Mouse (Mus musculus) forebrain, embryonic 11.5 days (tissue): ENCODE data around the gene Slc9a2. TPM values are rescaled to one million over a fixed set of nuclear protein-coding genes. Genes with fewer than 3 reads are reported as not detected.

Source experiments
- ATAC-seq: fragments of 200-750 bp; cut with Nextera tagmentation; replicated peaks from 2 replicates; pipeline ENCODE4 v1.8.0; 2017; ENCODE audit warnings: moderate TSS enrichment; ENCODE audit not compliant: low FRiP score
- DNase-seq: peaks from one replicate; pipeline ENCODE4 v3.0.0-alpha.2; 2017; ENCODE audit warnings: low spot score
- H3K27ac ChIP-seq: fragments of 300-500 bp; sonication (generic); 2 replicates; pipeline ENCODE4 v1.5.1; 2014; ENCODE audit warnings: low read depth, low read length
- H3K27me3 ChIP-seq: fragments of 300-500 bp; sonication (generic); 2 replicates; pipeline ENCODE4 v1.6.1; 2014; ENCODE audit warnings: mild to moderate bottlenecking, low read length, mixed read lengths; ENCODE audit not compliant: control insufficient read depth, insufficient read depth
- H3K36me3 ChIP-seq: fragments of 300-500 bp; sonication (generic); 2 replicates; pipeline ENCODE4 v1.6.1; 2014; ENCODE audit warnings: mild to moderate bottlenecking, low read length, moderate library complexity, mixed read lengths; ENCODE audit not compliant: control insufficient read depth, insufficient read depth
- H3K4me1 ChIP-seq: fragments of 300-500 bp; sonication (generic); replicated peaks from 2 replicates; pipeline ENCODE4 v1.6.1; 2014; ENCODE audit warnings: low read length, mixed read lengths; ENCODE audit not compliant: control insufficient read depth, insufficient read depth
- H3K4me2 ChIP-seq: fragments of 300-500 bp; sonication (generic); 2 replicates; pipeline ENCODE4 v1.6.1; 2014; ENCODE audit warnings: low read depth, mild to moderate bottlenecking, low read length, moderate library complexity, mixed read lengths; ENCODE audit not compliant: severe bottlenecking
- H3K4me3 ChIP-seq: fragments of 300-500 bp; sonication (generic); 2 replicates; pipeline ENCODE4 v1.5.1; 2014; ENCODE audit warnings: low read depth, low read length
- H3K9ac ChIP-seq: fragments of 300-500 bp; sonication (generic); 2 replicates; pipeline ENCODE4 v1.6.1; 2014; ENCODE audit warnings: low read length
- H3K9me3 ChIP-seq: fragments of 300-500 bp; sonication (generic); 2 replicates; pipeline ENCODE4 v1.6.1; 2016; ENCODE audit warnings: low read length, mixed read lengths; ENCODE audit not compliant: control insufficient read depth
- WGBS: fragments of 180-500 bp; shearing (Covaris S2); extraction: QIAGEN DNeasy Blood & Tissue Kit; methylation state at CpG from one replicate; pipeline ENCODE4 v1.1.7; 2014; 5-methylcytosine and 5-hydroxymethylcytosine counted together
- polyA plus RNA-seq: library from polyadenylated mRNA; unstranded; fragments of >200 nt; fragmentation: Nextera tagmentation; extraction: Ambion mirVana; gene quantifications from 2 replicates; pipeline ENCODE4 v1.2.1, GENCODE M21; 2014

Slc9a2 gene
- polyA plus RNA-seq, 1 experiment from 2014 or later: not detected

- Histone ChIP-seq H3K4me1 (peaks cover 7% of the 10 kb centered on the region), H3K27me3 (peaks cover 37% of the 10 kb centered on the region), H3K4me2 (peak overlapping the region; percentile 97), H3K9ac (peak overlapping the region; percentile 41), H3K4me3 (peak overlapping the region; percentile 54), H3K9me3 (no peaks in the 10 kb centered on the region), H3K27ac (no peak overlapping the region), H3K36me3 (no peaks in the 10 kb centered on the region)
- peak; percentile 59 for DNase-seq
- ATAC-seq: no peak; the same call in 1 of the 2 replicates
- WGBS: 3% methylated on average over 44 of the region's 44 CpGs
Observed at GRCm38 (mm10) chr1:40681699-40682510, 1.5 kb downstream of the Slc9a2 start.

GRCm38 (mm10) chr1:40694296-40694695 is 13.9 kb downstream of the Slc9a2 start:
- Histone ChIP-seq H3K4me3 (no peak overlapping the region), H3K27me3 (no peaks in the 10 kb centered on the region), H3K27ac (no peak overlapping the region), H3K9me3 (no peaks in the 10 kb centered on the region), H3K36me3 (no peaks in the 10 kb centered on the region), H3K4me2 (no peak overlapping the region), H3K4me1 (no peaks in the 10 kb centered on the region), H3K9ac (no peak overlapping the region)
- DNase-seq: no peak
- WGBS: 89% methylated on average over 13 of the region's 13 CpGs
- no peak for ATAC-seq

- WGBS: 89% methylated on average over 3 of the region's 3 CpGs
- ATAC-seq: no peak
- H3K36me3 ChIP-seq: no peaks in the 10 kb centered on the region
- H3K9ac ChIP-seq: no peak overlapping the region
- H3K4me3 ChIP-seq: no peak overlapping the region
- H3K27me3 ChIP-seq: no peaks in the 10 kb centered on the region
- DNase-seq: no peak
- H3K27ac ChIP-seq: no peak overlapping the region
- H3K9me3 ChIP-seq: no peaks in the 10 kb centered on the region
- no peaks in the 10 kb centered on the region for H3K4me1 ChIP-seq
- no peak overlapping the region for H3K4me2 ChIP-seq
Observed at GRCm38 (mm10) chr1:40696436-40696835, 16.1 kb downstream of the Slc9a2 start.

- 88% methylated on average over 4 of the region's 4 CpGs for WGBS
- ATAC-seq: no peak
- Histone ChIP-seq H3K4me2 (no peak overlapping the region), H3K9ac (no peak overlapping the region), H3K27ac (no peak overlapping the region), H3K4me3 (no peak overlapping the region), H3K4me1 (no peaks in the 10 kb centered on the region), H3K27me3 (no peaks in the 10 kb centered on the region), H3K9me3 (no peaks in the 10 kb centered on the region), H3K36me3 (no peaks in the 10 kb centered on the region)
- no peak for DNase-seq
Observed at GRCm38 (mm10) chr1:40705099-40705498, 24.7 kb downstream of the Slc9a2 start.

GRCm38 (mm10) chr1:40714950-40715349 is 34.6 kb downstream of the Slc9a2 start:
- Histone ChIP-seq H3K9me3 (no peaks in the 10 kb centered on the region), H3K9ac (no peak overlapping the region), H3K27ac (no peak overlapping the region), H3K4me2 (no peak overlapping the region), H3K27me3 (no peaks in the 10 kb centered on the region), H3K4me1 (no peaks in the 10 kb centered on the region), H3K4me3 (no peak overlapping the region), H3K36me3 (no peaks in the 10 kb centered on the region)
- WGBS: 89% methylated on average over 9 of the region's 9 CpGs
- no peak for ATAC-seq
- no peak for DNase-seq

DNA sequence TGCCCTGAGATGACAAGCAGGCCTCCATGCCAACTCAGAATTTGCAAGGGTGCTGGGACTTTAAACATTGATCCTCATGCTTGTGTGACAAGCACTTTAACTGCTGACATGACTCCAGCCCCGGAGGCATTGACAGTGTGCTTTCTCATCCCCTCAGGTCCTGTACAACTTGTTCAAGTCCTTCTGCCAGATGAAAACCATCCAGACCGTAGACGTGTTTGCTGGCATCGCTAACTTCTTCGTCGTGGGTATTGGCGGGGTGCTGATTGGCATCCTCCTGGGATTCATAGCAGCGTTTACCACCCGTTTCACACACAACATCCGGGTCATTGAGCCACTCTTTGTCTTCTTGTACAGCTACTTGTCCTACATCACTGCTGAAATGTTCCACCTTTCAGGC is 45.7 kb downstream of the Slc9a2 start:
- 90% methylated on average over 10 of the region's 10 CpGs for WGBS
- no peaks in the 10 kb centered on the region for H3K4me1 ChIP-seq
- no peaks in the 10 kb centered on the region for H3K36me3 ChIP-seq
- DNase-seq: no peak
- no peak overlapping the region for H3K27ac ChIP-seq
- H3K9me3 ChIP-seq: no peaks in the 10 kb centered on the region
- no peak overlapping the region for H3K4me3 ChIP-seq
- ATAC-seq: no peak
- no peak overlapping the region for H3K4me2 ChIP-seq
- no peaks in the 10 kb centered on the region for H3K27me3 ChIP-seq
- H3K9ac ChIP-seq: no peak overlapping the region

DNA sequence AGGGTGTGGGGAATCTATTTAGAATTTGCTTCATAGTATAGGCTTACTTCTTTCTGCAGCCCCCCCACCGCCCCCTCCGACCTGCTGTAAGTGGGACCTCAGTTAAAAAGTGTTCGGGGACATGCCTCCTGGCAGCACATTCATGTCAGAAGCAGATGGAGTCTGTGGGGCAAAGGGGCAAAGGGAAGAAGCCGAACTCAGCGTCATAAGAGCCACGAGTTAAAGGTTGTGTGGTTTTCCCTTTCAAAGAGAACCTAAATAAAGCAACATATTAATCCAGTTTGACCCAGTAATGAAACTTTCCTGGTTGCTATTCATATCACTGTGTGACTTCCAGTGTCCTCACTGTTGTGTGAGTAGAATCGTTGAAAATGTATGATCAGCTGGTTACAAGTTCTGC is 47.0 kb downstream of the Slc9a2 start:
- DNase-seq: no peak
- Histone ChIP-seq H3K4me1 (no peaks in the 10 kb centered on the region), H3K4me3 (no peak overlapping the region), H3K9ac (no peak overlapping the region), H3K27me3 (no peaks in the 10 kb centered on the region), H3K27ac (no peak overlapping the region), H3K4me2 (no peak overlapping the region), H3K36me3 (no peaks in the 10 kb centered on the region), H3K9me3 (no peaks in the 10 kb centered on the region)
- 89% methylated on average over 7 of the region's 7 CpGs for WGBS
- no peak for ATAC-seq

DNA sequence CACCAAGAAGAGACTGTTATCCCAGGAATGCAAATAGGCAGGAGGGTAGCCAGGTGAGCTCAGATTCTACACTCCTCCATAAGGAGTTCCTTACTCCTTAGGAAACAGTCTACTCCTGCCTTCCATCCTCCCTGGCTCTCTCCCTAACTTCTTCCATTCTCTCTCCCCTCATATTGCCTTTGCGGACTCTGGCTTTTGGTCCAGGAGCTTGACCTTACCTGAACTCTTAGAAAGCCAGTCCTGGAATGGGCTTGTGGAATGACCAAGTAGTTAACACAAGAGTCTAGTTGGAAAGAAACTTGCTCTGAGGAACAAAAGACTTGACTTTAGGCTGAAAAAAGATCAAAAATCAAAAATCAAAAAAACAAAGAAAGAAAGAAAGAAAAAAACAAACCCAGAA is 48.3 kb downstream of the Slc9a2 start:
- Histone ChIP-seq H3K4me3 (no peak overlapping the region), H3K4me1 (no peaks in the 10 kb centered on the region), H3K36me3 (no peaks in the 10 kb centered on the region), H3K27me3 (no peaks in the 10 kb centered on the region), H3K27ac (no peak overlapping the region), H3K9me3 (no peaks in the 10 kb centered on the region), H3K4me2 (no peak overlapping the region), H3K9ac (no peak overlapping the region)
- DNase-seq (no peak), ATAC-seq (no peak)
- WGBS: 89% methylated on average over 1 of the region's 1 CpGs

- no peaks in the 10 kb centered on the region for H3K36me3 ChIP-seq
- no peak for DNase-seq
- H3K4me3 ChIP-seq: no peak overlapping the region
- H3K27me3 ChIP-seq: no peaks in the 10 kb centered on the region
- H3K9me3 ChIP-seq: no peaks in the 10 kb centered on the region
- no peak overlapping the region for H3K27ac ChIP-seq
- H3K9ac ChIP-seq: no peak overlapping the region
- no peak overlapping the region for H3K4me2 ChIP-seq
- 87% methylated on average over 8 of the region's 8 CpGs for WGBS
- H3K4me1 ChIP-seq: no peaks in the 10 kb centered on the region
- ATAC-seq: no peak
Observed at GRCm38 (mm10) chr1:40737671-40738070, 57.3 kb downstream of the Slc9a2 start.
